Mouse (Mus musculus) G1E (cell line): Measurements from ENCODE around the gene Mcam. TPM values are rescaled to one million over a fixed set of nuclear protein-coding genes. Genes with fewer than 3 reads are reported as not detected.

Experiments used
- ATAC-seq: 2 replicates; pipeline ENCODE4 v1.8.0; 2016; ENCODE audit warnings: mild to moderate bottlenecking; ENCODE audit not compliant: insufficient number of reproducible peaks, poor library complexity, low FRiP score, severe bottlenecking; ENCODE audit errors: extremely low read depth
- DNase-seq: peaks from one replicate; pipeline ENCODE4 v3.0.0; 2012; ENCODE audit warnings: low spot score
- H3K27me3 ChIP-seq: 2 replicates; pipeline ENCODE4 v1.6.1; 2012; ENCODE audit warnings: mild to moderate bottlenecking, low read length, inconsistent platforms; ENCODE audit not compliant: insufficient read depth
- H3K36me3 ChIP-seq: replicated peaks from 2 replicates; pipeline ENCODE3; 2012; ENCODE audit warnings: mild to moderate bottlenecking, inconsistent platforms
- H3K4me1 ChIP-seq: 2 replicates; pipeline ENCODE4 v1.6.1; 2012; ENCODE audit warnings: low read depth, low read length, inconsistent platforms, mixed read lengths; ENCODE audit not compliant: insufficient read depth
- H3K4me3 ChIP-seq: 2 replicates; pipeline ENCODE4 v1.5.1; 2012; ENCODE audit warnings: low read depth, mild to moderate bottlenecking, inconsistent platforms, low read length, moderate library complexity, mixed read lengths
- H3K9me3 ChIP-seq: replicated peaks from 2 replicates; pipeline ENCODE4 v1.6.1; 2012; ENCODE audit warnings: inconsistent platforms
- CTCF ChIP-seq: IDR thresholded peaks from 2 replicates; pipeline ENCODE4 v1.5.1; 2012; ENCODE audit warnings: low read depth, low read length, inconsistent platforms, mixed read lengths
- GATA1 ChIP-seq: IDR thresholded peaks from 2 replicates; pipeline ENCODE4 v1.6.1; 2012; ENCODE audit warnings: borderline replicate concordance, low read length, inconsistent platforms, mixed read lengths
- GATA2 ChIP-seq: IDR thresholded peaks from 2 replicates; pipeline ENCODE4 v1.6.1; 2012; ENCODE audit warnings: low read depth, low read length, inconsistent platforms, borderline replicate concordance
- POLR2AphosphoS5 ChIP-seq: IDR thresholded peaks from 2 replicates; pipeline ENCODE4 v1.6.1; 2012; ENCODE audit warnings: low read depth, low read length, inconsistent platforms; ENCODE audit not compliant: insufficient replicate concordance
- TAL1 ChIP-seq: conservative IDR thresholded peaks from 2 replicates; pipeline ENCODE4 v1.6.1; 2012; ENCODE audit warnings: low read depth, low read length, inconsistent platforms, mixed read lengths
- polyA plus RNA-seq: library from polyadenylated mRNA; stranded (reverse); fragments of >175 nt; gene quantifications from 2 replicates; pipeline ENCODE4 v1.2.3, GENCODE M21; 2012
- total RNA-seq, 2 experiments: library from RNA; stranded (forward) in 1 of 2; stranded (reverse) in 1 of 2; fragments of 200-1000 nt in 1 of 2; fragments of >200 nt in 1 of 2; fragmentation: Nextera tagmentation in 1 of 2; gene quantifications; 2 replicates each; pipeline ENCODE4 v1.2.3; 2014 to 2017

Gene Mcam
- total and polyA plus RNA-seq, 3 experiments = 0.16 TPM; not detected in 2

GRCm38 (mm10) chr9:44133287-44133686, 982 bp upstream of the Mcam start:
- Histone ChIP-seq H3K36me3 (no peaks in the 10 kb centered on the region), H3K4me1 (peaks cover 42% of the 10 kb centered on the region), H3K9me3 (no peaks in the 10 kb centered on the region), H3K27me3 (peaks cover 90% of the 10 kb centered on the region), H3K4me3 (no peak overlapping the region)
- no peak for DNase-seq
- ATAC-seq = no peak
- TF ChIP-seq TAL1 (no peak), POLR2AphosphoS5 (no peak), CTCF (no peak), GATA1 (no peak), GATA2 (no peak)

GRCm38 (mm10) chr9:44134851-44135730, 822 bp downstream of the Mcam start:
- no peak for TF ChIP-seq TAL1
- TF ChIP-seq GATA2 = no peak
- TF ChIP-seq POLR2AphosphoS5 = no peak
- no peak for TF ChIP-seq CTCF
- no peak for TF ChIP-seq GATA1
- Histone ChIP-seq H3K27me3 (peaks cover 74% of the 10 kb centered on the region), H3K36me3 (peaks cover 8% of the 10 kb centered on the region), H3K9me3 (no peaks in the 10 kb centered on the region), H3K4me3 (peak overlapping the region; percentile 64; the same call in 1 of the 2 replicates), H3K4me1 (peaks cover 44% of the 10 kb centered on the region)
- ATAC-seq (no peak), DNase-seq (no peak)

GRCm38 (mm10) chr9:44135731-44136411, 1.6 kb downstream of the Mcam start:
- Histone ChIP-seq H3K9me3 (no peaks in the 10 kb centered on the region), H3K4me3 (peak overlapping the region; percentile 64; the same call in 1 of the 2 replicates), H3K36me3 (peaks cover 16% of the 10 kb centered on the region), H3K27me3 (peaks cover 66% of the 10 kb centered on the region), H3K4me1 (peaks cover 44% of the 10 kb centered on the region)
- TF ChIP-seq GATA1 = no peak
- no peak for TF ChIP-seq TAL1
- TF ChIP-seq CTCF = no peak
- no peak for TF ChIP-seq GATA2
- DNase-seq (peak; percentile 55), ATAC-seq (no peak)

- peaks cover 50% of the 10 kb centered on the region for H3K27me3 ChIP-seq
- DNase-seq (no peak), ATAC-seq (no peak)
- peaks cover 42% of the 10 kb centered on the region for H3K4me1 ChIP-seq
- H3K36me3 ChIP-seq = peaks cover 33% of the 10 kb centered on the region
- no peaks in the 10 kb centered on the region for H3K9me3 ChIP-seq
- TF ChIP-seq TAL1 = no peak
- TF ChIP-seq GATA2 = no peak
- no peak for TF ChIP-seq GATA1
- TF ChIP-seq POLR2AphosphoS5 = no peak
- TF ChIP-seq CTCF = no peak
- no peak overlapping the region for H3K4me3 ChIP-seq
Observed at GRCm38 (mm10) chr9:44137846-44138245, 3.6 kb downstream of the Mcam start.

GRCm38 (mm10) chr9:44141951-44142350, 7.7 kb downstream of the Mcam start:
- DNase-seq = no peak
- peaks cover 64% of the 10 kb centered on the region for H3K36me3 ChIP-seq

GRCm38 (mm10) chr9:44143421-44143820, 9.2 kb downstream of the Mcam start:
- ATAC-seq = no peak
- no peaks in the 10 kb centered on the region; the same call in 1 of the 2 replicates for H3K27me3 ChIP-seq
- H3K9me3 ChIP-seq = no peaks in the 10 kb centered on the region
- no peak overlapping the region for H3K4me3 ChIP-seq
- TF ChIP-seq TAL1 = no peak
- TF ChIP-seq GATA2 = no peak
- no peak for TF ChIP-seq CTCF
- TF ChIP-seq GATA1 = no peak
- TF ChIP-seq POLR2AphosphoS5 = no peak
- DNase-seq = no peak
- H3K4me1 ChIP-seq = peaks cover 23% of the 10 kb centered on the region
- H3K36me3 ChIP-seq = peaks cover 77% of the 10 kb centered on the region

More at GRCm38 (mm10) chr9:44141951-44142350, 7.7 kb downstream of the Mcam start:
- H3K27me3 ChIP-seq = peaks cover 9% of the 10 kb centered on the region
- TF ChIP-seq CTCF (no peak), GATA1 (no peak), TAL1 (no peak)
- ATAC-seq = no peak
- H3K4me3 ChIP-seq = no peak overlapping the region
- H3K9me3 ChIP-seq = no peaks in the 10 kb centered on the region
- peaks cover 26% of the 10 kb centered on the region for H3K4me1 ChIP-seq
